Mouse (Mus musculus) liver, postnatal 0 days (tissue): ENCODE results near the gene 3830417A13Rik. TPM values are rescaled to one million over a fixed set of nuclear protein-coding genes. Genes with fewer than 3 reads are reported as not detected.

Source experiments
- ATAC-seq: fragments of 200-750 bp; cut with Nextera tagmentation; 2 replicates; pipeline ENCODE4 v1.8.0; 2017; ENCODE audit warnings: mild to moderate bottlenecking, moderate library complexity
- DNase-seq: peaks from one replicate; pipeline ENCODE4 v3.0.0-alpha.2; 2016
- H3K27ac ChIP-seq: fragments of 300-500 bp; sonication (generic); 2 replicates; pipeline ENCODE4 v1.5.1; 2014; ENCODE audit warnings: antibody characterized with exemption, moderate library complexity, mild to moderate bottlenecking, low read depth
- H3K27me3 ChIP-seq: fragments of 300-500 bp; sonication (generic); 2 replicates; pipeline ENCODE4 v1.6.1; 2014; ENCODE audit warnings: low read length, control low read depth, mixed read lengths; ENCODE audit not compliant: insufficient read depth
- H3K36me3 ChIP-seq: fragments of 300-500 bp; sonication (generic); replicated peaks from 2 replicates; pipeline ENCODE4 v1.6.1; 2014; ENCODE audit warnings: mild to moderate bottlenecking, control low read depth, low read length, moderate library complexity, mixed read lengths; ENCODE audit not compliant: insufficient read depth
- H3K4me1 ChIP-seq: fragments of 300-500 bp; sonication (generic); 2 replicates; pipeline ENCODE4 v1.6.1; 2014; ENCODE audit warnings: antibody characterized with exemption, mild to moderate bottlenecking, control low read depth; ENCODE audit not compliant: insufficient read depth
- H3K4me2 ChIP-seq: fragments of 300-500 bp; sonication (generic); 2 replicates; pipeline ENCODE4 v1.6.1; 2014; ENCODE audit warnings: low read depth, mild to moderate bottlenecking, low read length, moderate library complexity, mixed read lengths
- H3K4me3 ChIP-seq: fragments of 300-500 bp; sonication (generic); 2 replicates; pipeline ENCODE4 v1.5.1; 2014; ENCODE audit warnings: low read depth, low read length
- H3K9ac ChIP-seq: fragments of 300-500 bp; sonication (generic); replicated peaks from 2 replicates; pipeline ENCODE4 v1.6.1; 2014; ENCODE audit warnings: mild to moderate bottlenecking, moderate library complexity
- H3K9me3 ChIP-seq: fragments of 300-500 bp; sonication (generic); 2 replicates; pipeline ENCODE4 v1.6.1; 2016; ENCODE audit warnings: mild to moderate bottlenecking, control low read depth, low read length, mixed read lengths
- CTCF ChIP-seq: sonication (generic); IDR thresholded peaks from 2 replicates; pipeline ENCODE4 v1.5.1; 2016; ENCODE audit warnings: antibody characterized with exemption, low read depth
- EP300 ChIP-seq: IDR thresholded peaks from 2 replicates; pipeline ENCODE4 v1.6.1; 2016; ENCODE audit warnings: antibody characterized with exemption, low read depth, mild to moderate bottlenecking
- WGBS: fragments of 180-500 bp; shearing (Covaris S2); extraction: QIAGEN DNeasy Blood & Tissue Kit; methylation state at CpG from one replicate; pipeline ENCODE4 v1.1.7; 2014; ENCODE audit not compliant: insufficient replicate concordance; 5-methylcytosine and 5-hydroxymethylcytosine counted together
- polyA plus RNA-seq: library from polyadenylated mRNA; unstranded; fragments of >200 nt; fragmentation: Nextera tagmentation; extraction: Ambion mirVana; gene quantifications from 2 replicates; pipeline ENCODE4 v1.2.1, GENCODE M21; 2015

Gene 3830417A13Rik
- polyA plus RNA-seq, result not detected in 2 replicates

- H3K4me1 ChIP-seq, result no peaks in the 10 kb centered on the region
- TF ChIP-seq CTCF (no peak), EP300 (no peak)
- WGBS, result 77% methylated on average over 11 of the region's 11 CpGs
Observed at GRCm38 (mm10) chrX:64173248-64173647, at the start of gene 3830417A13Rik. 3830417A13Rik (plus strand) TSS chrX:64173548.

GRCm38 (mm10) chrX:64152098-64152497 lies 21.2 kb upstream of the 3830417A13Rik start, which contains the start of gene Gm6760:
Gm6760 (minus strand) TSS chrX:64152198.
- H3K27me3 ChIP-seq, result no peaks in the 10 kb centered on the region
- H3K9me3 ChIP-seq, result no peaks in the 10 kb centered on the region
- TF ChIP-seq CTCF (no peak), EP300 (no peak)
- WGBS, result 62% methylated on average over 2 of the region's 2 CpGs
- DNase-seq (no peak), ATAC-seq (no peak)
- H3K4me2 ChIP-seq, result no peak within 1 kb of the TSS
- no peak within 1 kb of the TSS for H3K4me3 ChIP-seq
- no peak within 1 kb of the TSS for H3K9ac ChIP-seq
- H3K36me3 ChIP-seq, result no peaks in the 10 kb centered on the region
- no peaks in the 10 kb centered on the region for H3K4me1 ChIP-seq
- no peak within 1 kb of the TSS for H3K27ac ChIP-seq

More at GRCm38 (mm10) chrX:64173248-64173647, at the start of gene 3830417A13Rik:
- Histone ChIP-seq H3K27me3 (no peaks in the 10 kb centered on the region), H3K36me3 (no peaks in the 10 kb centered on the region), H3K4me3 (no peak within 1 kb of the TSS), H3K9me3 (no peaks in the 10 kb centered on the region), H3K4me2 (no peak within 1 kb of the TSS), H3K27ac (no peak within 1 kb of the TSS), H3K9ac (no peak within 1 kb of the TSS)
- DNase-seq, result no peak
- no peak for ATAC-seq

DNA sequence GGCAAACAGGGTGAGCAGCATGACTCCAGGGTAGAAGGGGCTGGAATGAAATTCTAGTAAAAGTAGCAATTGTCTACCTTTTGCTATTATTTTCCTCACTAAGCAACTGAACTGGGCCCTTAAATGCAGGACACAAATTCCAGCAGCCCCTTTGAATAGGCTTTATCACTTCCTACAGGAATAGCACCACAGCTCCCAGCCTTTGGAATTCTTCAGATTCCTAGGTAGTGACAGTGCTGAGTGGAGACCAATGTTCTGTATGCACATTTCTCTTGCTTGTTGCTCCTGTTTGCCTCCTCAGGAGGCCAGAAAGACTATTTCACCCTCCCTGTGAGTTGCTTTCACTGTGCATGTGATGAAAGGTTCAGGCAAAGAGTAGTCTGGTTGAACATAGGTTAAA lies 7.9 kb downstream of the 3830417A13Rik start:
- H3K4me1 ChIP-seq, result no peaks in the 10 kb centered on the region
- TF ChIP-seq EP300, result no peak
- TF ChIP-seq CTCF, result no peak

More for the DNA sequence above, 7.9 kb downstream of the 3830417A13Rik start:
- DNase-seq (no peak), ATAC-seq (no peak)
- no peak overlapping the region for H3K27ac ChIP-seq
- H3K4me3 ChIP-seq, result no peak overlapping the region
- no peak overlapping the region for H3K9ac ChIP-seq
- no peaks in the 10 kb centered on the region for H3K9me3 ChIP-seq
- no peaks in the 10 kb centered on the region for H3K27me3 ChIP-seq
- no peaks in the 10 kb centered on the region for H3K36me3 ChIP-seq
- H3K4me2 ChIP-seq, result no peak overlapping the region

Other genes starting within 250 kb of the 3830417A13Rik start
- not detected in 2 replicates for gene Gm6760, start 21.4 kb upstream of the 3830417A13Rik start, polyA plus RNA-seq
- 0.02 and 0.05 TPM in 2 replicates for gene Slitrk4, start 103.4 kb downstream of the 3830417A13Rik start, polyA plus RNA-seq